Mouse (Mus musculus): ENCODE measurements around the gene Pgp. TPM values are rescaled to one million over a fixed set of nuclear protein-coding genes. Genes with fewer than 3 reads are reported as not detected.
A peak's percentile ranks its signal among the peaks of the same experiment; 100 is the strongest.

Pgp gene
- polyA plus RNA-seq, 1 experiment from 2014 or later = 60.5 TPM

DNA sequence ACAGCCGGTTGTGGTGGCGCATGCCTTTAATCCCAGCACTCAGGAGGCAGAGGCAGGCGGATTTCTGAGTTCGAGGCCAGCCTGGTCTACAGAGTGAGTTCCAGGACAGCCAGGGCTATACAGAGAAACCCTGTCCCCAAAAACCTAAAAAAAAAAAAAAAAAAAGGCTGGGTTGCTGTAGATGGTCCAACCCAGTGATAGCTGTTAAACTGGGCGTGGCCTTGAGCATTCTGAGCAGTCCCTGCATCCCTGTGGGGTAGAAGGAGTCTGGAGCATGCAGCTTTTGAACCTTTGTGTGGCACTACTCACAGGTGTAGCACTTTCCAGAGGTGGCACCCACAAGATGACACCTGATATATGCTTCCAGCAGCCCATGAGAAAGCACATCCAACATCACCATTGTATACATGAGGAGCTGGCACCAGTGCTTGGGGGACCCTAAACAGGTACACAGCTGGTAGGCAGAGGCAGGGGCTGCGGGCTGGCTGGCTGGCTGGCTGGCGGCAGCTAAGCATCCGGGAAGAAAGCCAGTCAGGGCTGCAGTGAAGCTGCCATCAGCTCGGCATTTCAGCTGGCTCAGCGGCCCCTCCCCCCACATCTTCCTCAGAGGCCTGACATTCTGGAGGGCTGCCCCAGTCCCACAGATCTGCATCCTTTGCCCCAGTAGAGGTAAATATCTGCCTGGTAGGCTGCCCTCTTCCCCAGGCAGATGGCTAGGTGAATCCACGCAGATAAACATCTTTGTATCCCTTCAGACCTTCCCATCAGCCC lies 15.1 kb downstream of the Pgp start:
- Histone ChIP-seq H3K4me3 (replicated peaks; ENCODE audit: low read depth, low read length) (no peak overlapping the region), H3K27me3 (ENCODE audit: control insufficient read depth, insufficient read depth, low read length) (no peaks in the 10 kb centered on the region), H3K9ac (replicated peaks; ENCODE audit: low read length) (peak overlapping the region; percentile 37), H3K9me3 (ENCODE audit: control insufficient read depth, low read length) (no peaks in the 10 kb centered on the region), H3K36me3 (ENCODE audit: control insufficient read depth, insufficient read depth, low read length) (no peaks in the 10 kb centered on the region), H3K4me1 (ENCODE audit: control insufficient read depth, insufficient read depth, low read length) (peaks cover 17% of the 10 kb centered on the region), H3K27ac (replicated peaks; ENCODE audit: low read depth, low read length) (peak overlapping the region; percentile 14; the same call in 1 of the 2 replicates), H3K4me2 (ENCODE audit: low read length) (no peak overlapping the region)
- 42% methylated on average over 11 of the region's 11 CpGs for WGBS
- DNase-seq = peak; percentile 63
- ATAC-seq (ENCODE audit: low FRiP score, low TSS enrichment) = no peak

DNA sequence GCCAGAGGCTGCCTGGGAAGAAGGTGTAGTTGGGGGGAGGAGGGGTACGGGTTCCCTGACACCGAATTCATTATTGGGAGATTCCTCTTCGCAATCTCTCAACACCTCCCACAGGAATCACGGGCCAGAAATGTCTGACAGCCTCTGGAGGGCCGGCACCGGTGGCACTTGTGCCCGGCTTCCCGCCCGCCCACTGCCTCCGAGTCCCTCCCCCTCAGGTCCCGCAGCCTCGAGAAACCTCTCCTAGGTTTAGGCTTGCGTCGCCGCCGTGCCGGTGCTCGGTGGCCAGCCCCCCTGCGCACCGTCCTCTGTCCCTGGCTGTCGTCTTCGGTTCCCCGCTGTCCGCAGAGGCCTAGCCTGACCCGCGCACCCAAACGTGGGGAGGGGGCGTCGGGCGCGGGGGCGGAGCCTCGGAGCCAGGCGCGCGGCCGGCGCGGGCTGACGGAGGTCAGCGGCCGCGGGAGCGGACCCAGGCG lies 18.0 kb downstream of the Pgp start, which contains the start of gene Caskin1:
TSS of gene Caskin1 (plus strand) at position 416 of the 476 bp plus-strand sequence.
- peak within 1 kb of the TSS; percentile 94 for H3K9ac ChIP-seq (replicated peaks; ENCODE audit: low read length)
- H3K4me2 ChIP-seq (ENCODE audit: low read length) = peak within 1 kb of the TSS; percentile 74
- ATAC-seq (ENCODE audit: low FRiP score, low TSS enrichment) (peak; percentile 57), DNase-seq (peak; percentile 82)
- H3K4me3 ChIP-seq (replicated peaks; ENCODE audit: low read depth, low read length) = peak within 1 kb of the TSS; percentile 93
- under 1% methylated on average over 41 of the region's 45 CpGs for WGBS
- H3K36me3 ChIP-seq (ENCODE audit: control insufficient read depth, insufficient read depth, low read length) = no peaks in the 10 kb centered on the region
- peak within 1 kb of the TSS; percentile 96 for H3K27ac ChIP-seq (replicated peaks; ENCODE audit: low read depth, low read length)
- H3K4me1 ChIP-seq (ENCODE audit: control insufficient read depth, insufficient read depth, low read length) = peaks cover 23% of the 10 kb centered on the region
- H3K9me3 ChIP-seq (ENCODE audit: control insufficient read depth, low read length) = no peaks in the 10 kb centered on the region
- H3K27me3 ChIP-seq (ENCODE audit: control insufficient read depth, insufficient read depth, low read length) = no peaks in the 10 kb centered on the region

DNA sequence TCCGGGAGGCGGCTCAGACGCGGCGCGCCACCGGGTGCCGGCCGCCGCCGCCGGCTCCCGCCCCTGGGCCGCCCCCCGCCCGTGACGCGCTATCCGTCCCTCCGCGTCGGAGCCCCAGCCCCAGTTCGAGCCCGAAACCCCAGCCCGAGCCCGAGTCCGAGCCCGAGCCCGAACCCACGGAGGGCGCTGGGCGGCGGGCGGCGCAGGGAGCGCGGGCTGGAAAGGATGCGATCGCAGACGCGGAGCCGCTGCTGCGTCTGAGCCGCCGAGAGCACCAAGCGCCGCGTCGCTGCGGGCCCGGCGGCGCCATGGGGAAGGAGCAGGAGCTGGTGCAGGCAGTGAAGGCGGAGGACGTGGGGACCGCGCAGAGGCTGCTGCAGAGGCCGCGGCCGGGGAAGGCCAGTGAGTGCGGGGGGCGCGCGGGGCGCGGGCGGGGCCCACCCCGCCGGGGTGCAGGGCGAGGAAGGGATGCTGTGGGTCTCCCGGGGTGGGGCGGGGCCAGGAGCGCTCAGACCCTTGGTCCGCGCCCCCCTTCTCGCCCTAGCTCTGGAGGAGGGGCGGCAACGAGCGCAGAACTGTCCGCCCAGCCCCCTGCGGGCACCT lies 18.6 kb downstream of the Pgp start:
- Histone ChIP-seq H3K9ac (replicated peaks; ENCODE audit: low read length) (peak overlapping the region; percentile 94), H3K4me2 (ENCODE audit: low read length) (peak overlapping the region; percentile 74), H3K4me1 (ENCODE audit: control insufficient read depth, insufficient read depth, low read length) (peaks cover 23% of the 10 kb centered on the region), H3K27me3 (ENCODE audit: control insufficient read depth, insufficient read depth, low read length) (no peaks in the 10 kb centered on the region), H3K27ac (replicated peaks; ENCODE audit: low read depth, low read length) (peak overlapping the region; percentile 96), H3K9me3 (ENCODE audit: control insufficient read depth, low read length) (no peaks in the 10 kb centered on the region), H3K4me3 (replicated peaks; ENCODE audit: low read depth, low read length) (peak overlapping the region; percentile 93), H3K36me3 (ENCODE audit: control insufficient read depth, insufficient read depth, low read length) (no peaks in the 10 kb centered on the region)
- under 1% methylated on average over 44 of the region's 81 CpGs for WGBS
- peak; percentile 82 for DNase-seq
- ATAC-seq (ENCODE audit: low FRiP score, low TSS enrichment) = peak; percentile 83

DNA sequence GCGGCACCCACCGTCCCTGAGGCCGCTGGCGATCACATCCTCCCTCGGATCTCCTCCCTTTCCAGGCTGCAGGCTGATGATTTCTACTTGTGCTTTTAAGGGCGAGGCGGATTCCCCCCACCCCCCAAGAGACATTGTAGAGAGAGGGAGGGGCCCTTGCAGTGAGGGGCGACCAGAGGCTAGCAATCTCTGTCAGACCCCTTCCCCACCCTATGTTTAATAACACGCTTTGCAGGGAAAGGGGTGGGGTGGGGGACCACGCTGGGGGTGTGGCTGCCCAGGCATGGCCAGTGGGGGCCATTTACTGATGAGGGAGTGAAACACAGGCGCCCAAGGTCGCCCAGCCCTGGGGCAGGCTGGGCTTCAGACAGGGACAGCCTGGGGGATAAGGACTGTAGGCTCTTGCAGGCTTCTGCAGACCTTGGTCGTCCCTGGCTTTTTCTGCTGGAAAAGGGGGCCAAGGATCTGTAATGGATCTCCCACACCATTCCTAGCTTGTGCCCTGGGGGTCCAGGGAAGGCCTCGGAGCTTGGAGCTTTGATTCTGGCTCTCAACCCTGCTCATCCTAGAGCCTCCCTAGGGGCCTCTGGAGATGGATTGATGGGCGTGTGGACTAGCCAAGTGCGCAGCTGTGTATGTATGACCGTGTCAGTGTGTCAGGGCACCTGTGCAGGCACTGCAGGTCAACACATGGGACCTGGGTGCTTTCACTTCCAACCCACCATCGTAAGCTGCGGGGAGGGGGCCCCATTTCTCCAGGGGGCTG lies 19.3 kb downstream of the Pgp start:
- 14% methylated on average over 16 of the region's 19 CpGs for WGBS
- Histone ChIP-seq H3K9me3 (ENCODE audit: control insufficient read depth, low read length) (no peaks in the 10 kb centered on the region), H3K27me3 (ENCODE audit: control insufficient read depth, insufficient read depth, low read length) (no peaks in the 10 kb centered on the region), H3K27ac (replicated peaks; ENCODE audit: low read depth, low read length) (peak overlapping the region; percentile 96), H3K4me2 (ENCODE audit: low read length) (peak overlapping the region; percentile 74), H3K9ac (replicated peaks; ENCODE audit: low read length) (peak overlapping the region; percentile 94), H3K36me3 (ENCODE audit: control insufficient read depth, insufficient read depth, low read length) (no peaks in the 10 kb centered on the region), H3K4me3 (replicated peaks; ENCODE audit: low read depth, low read length) (peak overlapping the region; percentile 93), H3K4me1 (ENCODE audit: control insufficient read depth, insufficient read depth, low read length) (peaks cover 23% of the 10 kb centered on the region)
- DNase-seq = peak; percentile 57
- ATAC-seq (ENCODE audit: low FRiP score, low TSS enrichment) = peak; percentile 41

DNA sequence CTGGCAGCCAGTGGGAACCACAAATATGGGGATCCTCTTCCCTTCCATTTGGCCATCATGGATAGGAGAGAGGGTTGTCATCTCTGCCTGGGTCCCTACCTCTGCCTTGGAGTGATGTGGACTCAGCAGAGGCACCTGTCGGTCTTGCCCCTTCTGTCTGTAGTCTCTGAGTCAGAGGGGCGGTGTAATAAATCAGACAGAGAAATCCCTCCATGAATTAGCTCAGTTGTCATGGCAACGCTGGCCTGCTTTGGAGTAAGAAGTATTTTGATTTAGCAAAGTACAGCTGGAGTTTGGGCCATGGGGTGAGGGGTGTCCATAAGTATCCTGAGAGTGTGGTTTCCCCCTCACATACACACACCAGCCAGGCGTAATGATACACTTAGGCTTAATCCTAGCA lies 20.2 kb downstream of the Pgp start:
- no peak overlapping the region for H3K4me3 ChIP-seq (replicated peaks; ENCODE audit: low read depth, low read length)

DNA sequence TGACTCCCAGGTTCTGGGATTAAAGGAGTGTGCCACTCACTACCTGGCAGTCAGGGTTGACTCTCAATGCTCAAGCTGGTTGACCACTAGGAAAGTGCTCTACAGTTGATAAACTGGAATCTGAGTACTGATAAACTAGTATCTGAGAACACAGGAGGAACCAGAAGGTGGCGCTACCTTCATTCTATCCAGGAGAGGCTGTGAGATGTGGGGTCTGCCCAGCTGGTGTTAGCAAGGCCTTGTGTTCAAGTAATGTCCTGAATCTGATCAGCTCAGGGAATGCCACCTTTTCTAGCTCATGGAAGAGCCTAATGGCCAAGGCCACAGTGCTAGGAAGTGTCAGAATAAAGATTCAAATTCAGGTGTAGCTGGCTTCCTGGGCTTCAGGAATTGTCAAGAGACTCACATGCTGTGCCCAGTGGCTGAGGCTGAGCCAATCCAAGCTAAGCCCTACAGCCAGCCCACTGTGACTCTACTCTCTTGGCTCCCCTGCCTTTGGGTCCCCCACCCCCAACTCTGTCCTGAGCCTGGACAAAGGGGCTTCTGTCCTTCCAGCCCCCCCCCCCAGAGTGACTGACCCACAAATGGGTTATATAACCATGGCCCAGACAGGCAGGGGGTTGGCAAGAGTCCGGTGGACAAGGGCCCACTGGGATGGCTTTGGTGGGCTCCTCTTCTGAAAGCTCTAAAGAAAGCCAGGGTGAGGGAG lies 24.6 kb downstream of the Pgp start:
- Histone ChIP-seq H3K27ac (replicated peaks; ENCODE audit: low read depth, low read length) (no peak overlapping the region), H3K4me3 (replicated peaks; ENCODE audit: low read depth, low read length) (no peak overlapping the region), H3K9ac (replicated peaks; ENCODE audit: low read length) (no peak overlapping the region), H3K4me1 (ENCODE audit: control insufficient read depth, insufficient read depth, low read length) (peaks cover 11% of the 10 kb centered on the region), H3K36me3 (ENCODE audit: control insufficient read depth, insufficient read depth, low read length) (peaks cover 42% of the 10 kb centered on the region), H3K27me3 (ENCODE audit: control insufficient read depth, insufficient read depth, low read length) (no peaks in the 10 kb centered on the region), H3K9me3 (ENCODE audit: control insufficient read depth, low read length) (no peaks in the 10 kb centered on the region), H3K4me2 (ENCODE audit: low read length) (no peak overlapping the region)
- peak; percentile 76 for DNase-seq
- ATAC-seq (ENCODE audit: low FRiP score, low TSS enrichment) = no peak
- 43% methylated on average over 2 of the region's 2 CpGs for WGBS

More for the DNA sequence above, 20.2 kb downstream of the Pgp start:
- Histone ChIP-seq H3K4me2 (ENCODE audit: low read length) (peak overlapping the region; percentile 74), H3K9me3 (ENCODE audit: control insufficient read depth, low read length) (no peaks in the 10 kb centered on the region), H3K9ac (replicated peaks; ENCODE audit: low read length) (peak overlapping the region; percentile 94; the same call in 1 of the 2 replicates), H3K27ac (replicated peaks; ENCODE audit: low read depth, low read length) (peak overlapping the region; percentile 96; the same call in 1 of the 2 replicates), H3K27me3 (ENCODE audit: control insufficient read depth, insufficient read depth, low read length) (no peaks in the 10 kb centered on the region), H3K4me1 (ENCODE audit: control insufficient read depth, insufficient read depth, low read length) (peaks cover 23% of the 10 kb centered on the region), H3K36me3 (ENCODE audit: control insufficient read depth, insufficient read depth, low read length) (no peaks in the 10 kb centered on the region)
- 51% methylated on average over 4 of the region's 4 CpGs for WGBS
- ATAC-seq (ENCODE audit: low FRiP score, low TSS enrichment) (no peak), DNase-seq (peak; percentile 74)

DNA sequence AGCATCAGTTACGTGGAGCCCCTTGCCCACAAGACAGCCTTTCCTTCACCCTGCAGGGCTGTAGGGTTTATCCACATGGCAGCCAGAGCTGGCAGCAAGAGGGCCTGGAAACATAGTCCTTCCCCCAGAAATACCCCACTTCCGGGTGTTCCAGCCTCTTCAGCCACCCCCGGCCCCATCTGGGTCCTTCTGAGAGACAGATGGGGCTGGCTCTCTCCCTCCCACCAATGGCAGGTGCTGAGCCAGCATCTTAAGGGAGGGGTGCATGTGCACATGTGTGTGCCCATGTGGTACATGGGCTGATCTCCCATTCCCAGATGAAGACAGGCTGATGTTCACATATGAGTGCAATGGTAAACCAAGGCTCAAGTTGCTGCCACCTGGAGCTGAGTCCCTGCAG lies 25.3 kb downstream of the Pgp start:
- no peak overlapping the region for H3K27ac ChIP-seq (replicated peaks; ENCODE audit: low read depth, low read length)
- 75% methylated on average over 3 of the region's 3 CpGs for WGBS
- DNase-seq = no peak

DNA sequence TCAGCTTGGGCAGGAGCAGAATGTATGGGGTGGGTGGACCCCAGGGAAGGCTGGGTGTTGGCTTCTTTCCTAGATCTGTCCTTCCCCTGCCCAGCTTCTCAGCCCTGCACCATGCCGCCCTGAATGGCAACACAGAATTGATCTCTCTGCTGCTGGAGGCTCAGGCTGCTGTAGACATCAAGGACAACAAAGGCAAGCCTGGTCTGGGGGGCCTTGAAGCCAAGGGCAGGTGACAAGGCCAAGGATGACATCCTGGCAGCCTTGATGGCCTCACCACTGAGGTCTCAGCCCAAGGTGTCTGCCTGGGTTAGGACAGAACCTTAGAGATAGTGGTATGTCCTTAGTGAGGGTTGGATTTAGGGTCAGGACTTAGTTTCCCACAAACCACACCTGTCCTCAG lies 25.8 kb downstream of the Pgp start:
- Histone ChIP-seq H3K27ac (replicated peaks; ENCODE audit: low read depth, low read length) (no peak overlapping the region), H3K36me3 (ENCODE audit: control insufficient read depth, insufficient read depth, low read length) (peaks cover 54% of the 10 kb centered on the region), H3K4me2 (ENCODE audit: low read length) (no peak overlapping the region), H3K9ac (replicated peaks; ENCODE audit: low read length) (no peak overlapping the region), H3K27me3 (ENCODE audit: control insufficient read depth, insufficient read depth, low read length) (no peaks in the 10 kb centered on the region), H3K4me3 (replicated peaks; ENCODE audit: low read depth, low read length) (no peak overlapping the region), H3K4me1 (ENCODE audit: control insufficient read depth, insufficient read depth, low read length) (no peaks in the 10 kb centered on the region), H3K9me3 (ENCODE audit: control insufficient read depth, low read length) (no peaks in the 10 kb centered on the region)
- ATAC-seq (ENCODE audit: low FRiP score, low TSS enrichment) (no peak), DNase-seq (no peak)
- WGBS = 93% methylated on average over 1 of the region's 1 CpGs

More for the DNA sequence above, 25.3 kb downstream of the Pgp start:
- Histone ChIP-seq H3K4me1 (ENCODE audit: control insufficient read depth, insufficient read depth, low read length) (peaks cover 4% of the 10 kb centered on the region), H3K4me2 (ENCODE audit: low read length) (no peak overlapping the region), H3K9me3 (ENCODE audit: control insufficient read depth, low read length) (no peaks in the 10 kb centered on the region), H3K4me3 (replicated peaks; ENCODE audit: low read depth, low read length) (no peak overlapping the region), H3K9ac (replicated peaks; ENCODE audit: low read length) (no peak overlapping the region), H3K27me3 (ENCODE audit: control insufficient read depth, insufficient read depth, low read length) (no peaks in the 10 kb centered on the region), H3K36me3 (ENCODE audit: control insufficient read depth, insufficient read depth, low read length) (peaks cover 49% of the 10 kb centered on the region)
- no peak for ATAC-seq (ENCODE audit: low FRiP score, low TSS enrichment)

All from midbrain, embryonic 14.5 days (tissue).